Mouse (Mus musculus) stomach, embryonic 14.5 days (tissue): ENCODE measurements around the gene Il18. TPM values are rescaled to one million over a fixed set of nuclear protein-coding genes. Genes with fewer than 3 reads are reported as not detected.

Experiments used
- ATAC-seq: fragments of 200-750 bp; cut with Nextera tagmentation; 2 replicates; pipeline ENCODE4 v1.8.0; 2017; ENCODE audit warnings: low read depth, moderate TSS enrichment; ENCODE audit not compliant: insufficient number of reproducible peaks, insufficient read depth, low FRiP score
- H3K27ac ChIP-seq: fragments of 300-500 bp; sonication (generic); 2 replicates; pipeline ENCODE4 v1.5.1; 2014; ENCODE audit warnings: mild to moderate bottlenecking, low read length, moderate library complexity, mixed read lengths
- H3K27me3 ChIP-seq: fragments of 300-500 bp; sonication (generic); 2 replicates; pipeline ENCODE4 v1.6.1; 2014; ENCODE audit warnings: low read length, control low read depth, mixed read lengths; ENCODE audit not compliant: control insufficient read depth, insufficient read depth
- H3K36me3 ChIP-seq: fragments of 300-500 bp; sonication (generic); 2 replicates; pipeline ENCODE4 v1.6.1; 2014; ENCODE audit warnings: mild to moderate bottlenecking, control low read depth, low read length, moderate library complexity, mixed read lengths; ENCODE audit not compliant: control insufficient read depth, insufficient read depth
- H3K4me1 ChIP-seq: fragments of 300-500 bp; sonication (generic); 2 replicates; pipeline ENCODE4 v1.6.1; 2014; ENCODE audit warnings: low read length, control low read depth, mixed read lengths; ENCODE audit not compliant: control insufficient read depth, insufficient read depth
- H3K4me2 ChIP-seq: fragments of 300-500 bp; sonication (generic); replicated peaks from 2 replicates; pipeline ENCODE4 v1.6.1; 2014; ENCODE audit warnings: low read depth, low read length, control low read depth
- H3K4me3 ChIP-seq: fragments of 300-500 bp; sonication (generic); 2 replicates; pipeline ENCODE4 v1.5.1; 2014; ENCODE audit warnings: low read depth, low read length, control low read depth
- H3K9ac ChIP-seq: fragments of 300-500 bp; sonication (generic); replicated peaks from 2 replicates; pipeline ENCODE4 v1.6.1; 2014; ENCODE audit warnings: low read depth, mild to moderate bottlenecking, control low read depth, low read length, moderate library complexity, mixed read lengths
- H3K9me3 ChIP-seq: fragments of 300-500 bp; sonication (generic); 2 replicates; pipeline ENCODE4 v1.6.1; 2016; ENCODE audit warnings: low read depth, low read length, control low read depth; ENCODE audit not compliant: control insufficient read depth
- WGBS: fragments of 180-500 bp; shearing (Covaris S2); extraction: QIAGEN DNeasy Blood & Tissue Kit; methylation state at CpG from one replicate; pipeline ENCODE4 v1.1.7; 2014; 5-methylcytosine and 5-hydroxymethylcytosine counted together
- polyA plus RNA-seq: library from polyadenylated mRNA; unstranded; fragments of >200 nt; fragmentation: Nextera tagmentation; extraction: Ambion mirVana; gene quantifications from 2 replicates; pipeline ENCODE4 v1.2.1, GENCODE M21; 2014

Il18 gene
- polyA plus RNA-seq, 1 experiment from 2014 or later = 7.9 TPM

GRCm38 (mm10) chr9:50524936-50525335 lies 29.7 kb upstream of the Il18 start:
- 92% methylated on average over 5 of the region's 5 CpGs for WGBS
- H3K27ac ChIP-seq = no peak overlapping the region
- no peaks in the 10 kb centered on the region for H3K9me3 ChIP-seq
- H3K4me2 ChIP-seq = no peak overlapping the region
- no peaks in the 10 kb centered on the region for H3K27me3 ChIP-seq
- H3K4me1 ChIP-seq = peaks cover 9% of the 10 kb centered on the region
- no peak overlapping the region for H3K4me3 ChIP-seq
- peaks cover 2% of the 10 kb centered on the region; the same call in 1 of the 2 replicates for H3K36me3 ChIP-seq
- no peak overlapping the region for H3K9ac ChIP-seq
- ATAC-seq = no peak

DNA sequence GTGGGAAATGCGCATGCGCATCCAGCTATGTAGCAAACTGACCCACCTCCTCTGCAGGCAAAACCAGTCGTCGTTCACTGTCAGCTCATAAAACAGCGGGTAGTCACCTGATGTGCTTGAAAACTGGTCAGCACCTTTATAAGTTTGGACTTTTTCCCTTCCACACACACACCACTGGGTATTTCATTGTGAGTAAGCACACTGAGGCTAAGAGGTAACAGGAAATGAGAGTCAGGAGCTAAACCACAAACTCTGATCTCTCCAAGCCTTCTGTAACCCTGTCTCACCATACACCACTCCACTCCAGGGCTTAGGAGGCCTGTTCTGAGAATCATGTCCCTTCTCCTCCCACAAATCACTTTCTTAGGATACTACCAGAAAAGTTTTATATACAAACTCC lies 29.0 kb upstream of the Il18 start:
- WGBS = 76% methylated on average over 5 of the region's 5 CpGs
- Histone ChIP-seq H3K27ac (no peak overlapping the region), H3K27me3 (no peaks in the 10 kb centered on the region), H3K36me3 (peaks cover 2% of the 10 kb centered on the region; the same call in 1 of the 2 replicates), H3K9me3 (no peaks in the 10 kb centered on the region), H3K9ac (no peak overlapping the region), H3K4me1 (peaks cover 9% of the 10 kb centered on the region), H3K4me3 (no peak overlapping the region), H3K4me2 (no peak overlapping the region)
- ATAC-seq = no peak

DNA sequence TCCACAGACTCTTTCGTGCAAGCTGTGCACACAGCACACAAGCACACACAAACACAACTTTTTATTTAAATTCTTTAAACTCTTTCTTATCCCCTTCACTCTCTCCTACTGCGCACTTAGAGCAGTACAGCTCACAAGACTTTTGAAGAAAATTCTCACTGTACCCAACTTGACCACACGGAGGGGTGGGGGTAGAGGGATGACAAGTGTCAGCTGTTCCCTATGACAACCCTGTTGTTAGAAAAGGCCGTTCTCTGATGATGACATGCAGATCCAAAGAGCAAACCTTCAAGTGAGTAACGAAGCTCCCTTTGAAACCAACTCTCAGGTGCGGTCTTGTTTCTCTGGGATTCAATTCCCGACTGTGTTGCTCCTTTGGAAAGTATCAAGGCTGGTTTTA lies 26.8 kb upstream of the Il18 start:
- no peak overlapping the region for H3K27ac ChIP-seq
- H3K9ac ChIP-seq = peak overlapping the region; percentile 34
- H3K27me3 ChIP-seq = no peaks in the 10 kb centered on the region
- H3K4me3 ChIP-seq = peak overlapping the region; percentile 59
- 36% methylated on average over 7 of the region's 7 CpGs for WGBS
- H3K4me1 ChIP-seq = peaks cover 9% of the 10 kb centered on the region
- peak overlapping the region; percentile 67 for H3K4me2 ChIP-seq
- no peaks in the 10 kb centered on the region for H3K9me3 ChIP-seq
- no peaks in the 10 kb centered on the region for H3K36me3 ChIP-seq
- no peak for ATAC-seq

DNA sequence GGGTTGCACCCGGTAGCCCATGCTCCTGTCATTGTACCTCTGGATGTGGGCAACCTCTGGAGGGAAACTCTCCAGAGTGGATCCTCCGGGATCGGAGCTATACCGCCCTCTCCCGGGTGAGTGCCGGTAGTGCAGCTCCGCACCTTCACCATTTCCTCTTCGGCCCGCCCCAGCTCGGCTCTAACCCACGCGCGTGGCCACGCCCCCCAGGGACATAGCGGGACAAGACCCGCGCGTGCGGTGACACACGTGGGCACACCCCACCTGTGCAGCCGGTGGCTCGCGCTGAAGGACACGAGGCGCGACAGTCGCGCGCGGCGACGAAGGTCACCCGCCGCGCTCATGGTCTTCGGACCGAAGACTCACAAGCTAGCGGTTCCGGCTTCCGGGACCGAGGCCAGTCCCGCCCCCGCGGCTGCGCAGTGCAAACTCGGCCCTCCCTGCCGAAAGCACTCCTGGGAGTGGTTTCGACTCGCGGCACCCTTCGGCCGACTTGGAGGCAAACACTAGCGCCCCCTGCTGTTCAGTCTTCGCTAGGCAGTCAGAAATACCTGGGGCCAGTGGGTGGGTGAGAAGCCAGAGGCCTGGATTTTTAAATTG lies 26.2 kb upstream of the Il18 start, which contains the start of gene Pts:
Pts (minus strand) TSS at position 432 of the 600 bp plus-strand sequence.
- Histone ChIP-seq H3K4me3 (peak within 1 kb of the TSS; percentile 59), H3K36me3 (no peaks in the 10 kb centered on the region), H3K27ac (no peak within 1 kb of the TSS; the same call in 1 of the 2 replicates), H3K4me2 (peak within 1 kb of the TSS; percentile 67), H3K27me3 (no peaks in the 10 kb centered on the region), H3K9me3 (no peaks in the 10 kb centered on the region), H3K9ac (peak within 1 kb of the TSS; percentile 45), H3K4me1 (peaks cover 9% of the 10 kb centered on the region)
- WGBS = under 1% methylated on average over 54 of the region's 54 CpGs
- ATAC-seq = peak; percentile 98

DNA sequence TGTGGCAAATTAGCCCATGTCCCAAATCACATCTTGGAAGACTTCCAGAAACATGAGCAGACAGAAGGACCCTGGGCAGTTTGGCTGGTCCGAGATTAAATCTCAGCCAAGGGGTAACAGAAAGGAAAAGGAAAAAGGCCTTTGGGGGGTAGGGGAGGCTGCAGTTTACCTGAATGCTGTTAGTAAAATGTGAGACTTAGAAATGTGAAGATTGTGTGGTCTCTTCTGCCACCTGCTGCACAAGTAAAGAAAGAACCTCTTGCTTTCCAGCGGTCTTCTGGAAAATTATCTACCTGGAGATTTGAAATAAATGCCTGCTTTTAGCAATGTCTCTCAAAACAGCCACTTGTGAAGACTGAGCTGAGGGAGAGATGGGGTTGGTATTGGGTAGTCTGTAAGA lies 23.7 kb upstream of the Il18 start:
- Histone ChIP-seq H3K4me1 (peaks cover 9% of the 10 kb centered on the region), H3K36me3 (no peaks in the 10 kb centered on the region), H3K27me3 (no peaks in the 10 kb centered on the region), H3K9ac (no peak overlapping the region), H3K27ac (no peak overlapping the region), H3K9me3 (no peaks in the 10 kb centered on the region), H3K4me2 (no peak overlapping the region), H3K4me3 (no peak overlapping the region)
- no peak for ATAC-seq
- WGBS = 30% methylated on average over 2 of the region's 2 CpGs

- no peak overlapping the region for H3K9ac ChIP-seq
- H3K27me3 ChIP-seq = no peaks in the 10 kb centered on the region
- no peaks in the 10 kb centered on the region for H3K9me3 ChIP-seq
- WGBS = 81% methylated on average over 11 of the region's 11 CpGs
- no peak for ATAC-seq
- H3K4me3 ChIP-seq = no peak overlapping the region
- H3K4me1 ChIP-seq = no peaks in the 10 kb centered on the region
- no peak overlapping the region for H3K4me2 ChIP-seq
- H3K27ac ChIP-seq = no peak overlapping the region
- no peaks in the 10 kb centered on the region for H3K36me3 ChIP-seq
These were observed 21.3 kb upstream of the Il18 start for GRCm38 (mm10) chr9:50533328-50533727.

DNA sequence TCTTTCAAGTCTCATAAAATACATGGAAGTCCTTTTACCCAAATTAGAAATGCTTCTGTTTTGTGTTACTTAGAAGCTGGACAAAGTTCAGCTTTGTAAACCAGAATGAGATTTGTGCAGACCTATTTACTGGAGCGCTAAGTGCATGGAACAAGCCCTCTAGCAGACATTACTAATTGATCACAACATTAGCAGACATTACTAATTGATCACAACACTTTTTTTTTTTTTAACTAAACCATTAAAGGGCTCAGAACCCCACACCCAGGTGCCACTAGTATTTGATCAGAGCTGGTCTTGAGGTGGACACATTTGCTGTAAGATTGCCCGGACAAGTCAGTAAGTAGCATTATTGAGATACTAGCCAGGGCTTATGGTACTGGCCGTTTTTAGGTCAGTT lies 20.8 kb upstream of the Il18 start:
- no peak overlapping the region for H3K4me2 ChIP-seq
- no peaks in the 10 kb centered on the region for H3K27me3 ChIP-seq
- no peak overlapping the region for H3K4me3 ChIP-seq
- H3K9me3 ChIP-seq = no peaks in the 10 kb centered on the region
- WGBS = 73% methylated on average over 3 of the region's 3 CpGs
- H3K4me1 ChIP-seq = no peaks in the 10 kb centered on the region
- ATAC-seq = no peak
- H3K27ac ChIP-seq = no peak overlapping the region
- H3K36me3 ChIP-seq = no peaks in the 10 kb centered on the region
- H3K9ac ChIP-seq = no peak overlapping the region

GRCm38 (mm10) chr9:50535930-50536329 lies 18.7 kb upstream of the Il18 start:
- Histone ChIP-seq H3K9me3 (no peaks in the 10 kb centered on the region), H3K4me2 (no peak overlapping the region), H3K4me3 (no peak overlapping the region), H3K36me3 (no peaks in the 10 kb centered on the region), H3K4me1 (no peaks in the 10 kb centered on the region), H3K27ac (no peak overlapping the region), H3K27me3 (no peaks in the 10 kb centered on the region), H3K9ac (no peak overlapping the region)
- 70% methylated on average over 5 of the region's 5 CpGs for WGBS
- ATAC-seq = no peak

GRCm38 (mm10) chr9:50536603-50537135 lies 18.0 kb upstream of the Il18 start:
- no peak overlapping the region for H3K9ac ChIP-seq
- no peaks in the 10 kb centered on the region for H3K9me3 ChIP-seq
- no peak overlapping the region for H3K4me2 ChIP-seq
- WGBS = 68% methylated on average over 7 of the region's 7 CpGs
- ATAC-seq = no peak
- H3K4me1 ChIP-seq = no peaks in the 10 kb centered on the region
- H3K36me3 ChIP-seq = no peaks in the 10 kb centered on the region
- H3K27me3 ChIP-seq = no peaks in the 10 kb centered on the region
- no peak overlapping the region for H3K4me3 ChIP-seq
- no peak overlapping the region for H3K27ac ChIP-seq
